Mouse (Mus musculus): ENCODE results near the gene Zfp622.
"Not testable (repeated sequence)": the region's sequence is repeated elsewhere in the genome, so short reads cannot be mapped to it uniquely, and the experiment has no call there.

DNA sequence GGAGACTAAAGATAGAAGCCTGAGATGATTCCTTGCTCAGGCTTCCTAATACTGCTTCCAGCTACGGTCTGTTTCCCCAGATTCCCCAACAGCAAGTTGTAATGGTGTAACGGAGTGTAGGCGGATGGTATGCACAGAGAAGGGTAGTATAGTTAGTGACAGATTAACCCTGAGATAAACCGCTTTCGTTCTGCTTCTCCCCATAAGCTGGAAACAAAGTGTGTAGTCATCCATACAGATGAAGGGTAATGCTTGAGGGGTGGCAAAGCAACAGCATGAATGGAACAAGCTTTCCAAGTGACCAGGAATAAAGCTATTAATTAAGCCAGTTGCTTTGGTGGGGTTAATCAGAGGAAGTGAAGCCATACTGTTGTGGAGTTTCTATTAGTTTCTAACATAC is 15.4 kb downstream of the Zfp622 start:
- not testable (repeated sequence) for TF ChIP-seq POLR2A (IDR thresholded peaks at IDR 0.05; ENCODE audit: insufficient read length, low read depth); USF1 (IDR thresholded peaks at IDR 0.05; ENCODE audit: low read depth); MAX (IDR thresholded peaks at IDR 0.05; ENCODE audit: low read depth); TCF12 (IDR thresholded peaks at IDR 0.05; ENCODE audit: insufficient read depth, poor library complexity, severe bottlenecking); POLR2AphosphoS2 (IDR thresholded peaks at IDR 0.05; ENCODE audit: insufficient read length, low read depth); E2F4 (IDR thresholded peaks at IDR 0.05; ENCODE audit: insufficient read depth)

All from myocyte (in vitro differentiated cells).